Mouse (Mus musculus): ENCODE measurements around the gene Serpinb9c. TPM values are rescaled to one million over a fixed set of nuclear protein-coding genes. Genes with fewer than 3 reads are reported as not detected.

The Serpinb9c gene
- polyA plus RNA-seq, 1 experiment from 2014 or later = not detected

Other genes starting within 250 kb of the Serpinb9c start
- 2.4 and 3.0 TPM in 2 replicates for gene Serpinb6b, start 194.5 kb downstream of the Serpinb9c start, polyA plus RNA-seq (2014; fragmentation: Nextera tagmentation; extraction: Ambion mirVana)
- 6.5 and 6.7 TPM in 2 replicates for gene Serpinb9, start 156.5 kb downstream of the Serpinb9c start, polyA plus RNA-seq (2014; fragmentation: Nextera tagmentation; extraction: Ambion mirVana)
- gene Serpinb9b, start 132.3 kb downstream of the Serpinb9c start, polyA plus RNA-seq (2014; fragmentation: Nextera tagmentation; extraction: Ambion mirVana) = 0.14 and 0.17 TPM in 2 replicates
- 1.0 and 1.5 TPM in 2 replicates for gene Serpinb1b, start 81.2 kb downstream of the Serpinb9c start, polyA plus RNA-seq (2014; fragmentation: Nextera tagmentation; extraction: Ambion mirVana)
- not detected in 2 replicates for gene Serpinb9d, start 33.2 kb upstream of the Serpinb9c start, polyA plus RNA-seq (2014; fragmentation: Nextera tagmentation; extraction: Ambion mirVana)
- not detected in 2 replicates for gene Serpinb9e, start 89.9 kb upstream of the Serpinb9c start, polyA plus RNA-seq (2014; fragmentation: Nextera tagmentation; extraction: Ambion mirVana)
- not detected in 2 replicates for gene Serpinb9f, start 164.3 kb upstream of the Serpinb9c start, polyA plus RNA-seq (2014; fragmentation: Nextera tagmentation; extraction: Ambion mirVana)
- gene Gm11397, start 236.0 kb upstream of the Serpinb9c start, polyA plus RNA-seq (2014; fragmentation: Nextera tagmentation; extraction: Ambion mirVana) = not detected in 2 replicates

Data from embryonic facial prominence, embryonic 14.5 days (tissue).